Mouse (Mus musculus): ENCODE measurements around the gene Zfp612. TPM values are rescaled to one million over a fixed set of nuclear protein-coding genes. Genes with fewer than 3 reads are reported as not detected.
"Not testable (repeated sequence)": the region's sequence is repeated elsewhere in the genome, so short reads cannot be mapped to it uniquely, and the experiment has no call there.

Zfp612 gene
- 1 to 10 TPM; 5.1 to 6.5 TPM for total RNA-seq (2021)
- long read RNA-seq, experiment 1, full-length matches to known transcripts = 6 of 6 reads
- long read RNA-seq, experiment 1, partial matches to known transcripts = 0 of 6 reads
- long read RNA-seq, experiment 1, other reads (novel, unspliced or antisense) = 0 of 6 reads
- long read RNA-seq, experiment 2, full-length matches to known transcripts = 4 of 6 reads
- long read RNA-seq, experiment 2, partial matches to known transcripts = 0 of 6 reads
- long read RNA-seq, experiment 2, other reads (novel, unspliced or antisense) = 2 of 6 reads

GRCm38 (mm10) chr8:110079282-110080221 is at the start of gene Zfp612:
Gene Zfp612, plus strand, starts transcription at chr8:110079746.
- peak; percentile 55 for DNase-seq (ENCODE audit: low spot score)

GRCm38 (mm10) chr8:110033771-110034170 is 45.8 kb upstream of the Zfp612 start:
- DNase-seq (ENCODE audit: low spot score) = not testable (repeated sequence)

GRCm38 (mm10) chr8:110034331-110034730 is 45.2 kb upstream of the Zfp612 start:
- no peak for DNase-seq (ENCODE audit: low spot score)

- no peak for DNase-seq (ENCODE audit: low spot score)
Observed at GRCm38 (mm10) chr8:110036156-110036555, 43.4 kb upstream of the Zfp612 start.

- DNase-seq (ENCODE audit: low spot score) = no peak
Observed at GRCm38 (mm10) chr8:110039216-110039615, 40.3 kb upstream of the Zfp612 start.

- DNase-seq (ENCODE audit: low spot score) = no peak
Observed at GRCm38 (mm10) chr8:110039659-110040058, 39.9 kb upstream of the Zfp612 start, which contains the start of gene Chst4. Gene Chst4, minus strand, starts transcription at chr8:110039740.

- DNase-seq (ENCODE audit: low spot score) = no peak
Observed at GRCm38 (mm10) chr8:110040509-110040908, 39.0 kb upstream of the Zfp612 start.

GRCm38 (mm10) chr8:110051208-110051607 is 28.3 kb upstream of the Zfp612 start:
- no peak for DNase-seq (ENCODE audit: low spot score)

GRCm38 (mm10) chr8:110058207-110058606 is 21.3 kb upstream of the Zfp612 start:
- DNase-seq (ENCODE audit: low spot score) = no peak

- DNase-seq (ENCODE audit: low spot score) = no peak
Observed at GRCm38 (mm10) chr8:110064161-110064560, 15.4 kb upstream of the Zfp612 start.

GRCm38 (mm10) chr8:110064606-110065365 is 14.8 kb upstream of the Zfp612 start:
- DNase-seq (ENCODE audit: low spot score) = no peak

GRCm38 (mm10) chr8:110065676-110066075 is 13.9 kb upstream of the Zfp612 start:
- no peak for DNase-seq (ENCODE audit: low spot score)

GRCm38 (mm10) chr8:110069706-110070105 is 9.8 kb upstream of the Zfp612 start:
- no peak for DNase-seq (ENCODE audit: low spot score)

GRCm38 (mm10) chr8:110071600-110071999 is 7.9 kb upstream of the Zfp612 start:
- DNase-seq (ENCODE audit: low spot score) = peak; percentile 20

- DNase-seq (ENCODE audit: low spot score) = no peak
Observed at GRCm38 (mm10) chr8:110074496-110074895, 5.0 kb upstream of the Zfp612 start.

- no peak for DNase-seq (ENCODE audit: low spot score)
Observed at GRCm38 (mm10) chr8:110082416-110083105, 3.0 kb downstream of the Zfp612 start.

GRCm38 (mm10) chr8:110091869-110092268 is 12.3 kb downstream of the Zfp612 start:
- DNase-seq (ENCODE audit: low spot score) = peak; percentile 16

- DNase-seq (ENCODE audit: low spot score) = no peak
Observed at GRCm38 (mm10) chr8:110100907-110101306, 21.4 kb downstream of the Zfp612 start, which contains the start of gene Gm21964. Gene Gm21964, plus strand, starts transcription at chr8:110101207.

GRCm38 (mm10) chr8:110101676-110102075 is 22.1 kb downstream of the Zfp612 start:
- DNase-seq (ENCODE audit: low spot score) = no peak

GRCm38 (mm10) chr8:110102653-110103052 is 23.1 kb downstream of the Zfp612 start, which contains the start of gene Gm17720:
Gene Gm17720, minus strand, starts transcription at chr8:110102753.
- DNase-seq (ENCODE audit: low spot score) = no peak

- DNase-seq (ENCODE audit: low spot score) = no peak
Observed at GRCm38 (mm10) chr8:110119715-110120114, 40.2 kb downstream of the Zfp612 start.
